Mouse (Mus musculus) heart, embryonic 15.5 days (tissue): Measurements from ENCODE around the gene Baz2b. TPM values are rescaled to one million over a fixed set of nuclear protein-coding genes. Genes with fewer than 3 reads are reported as not detected.

ENCODE experiments used
- ATAC-seq: fragments of 200-750 bp; cut with Nextera tagmentation; replicated peaks from 2 replicates; pipeline ENCODE4 v1.8.0; 2017; ENCODE audit warnings: low read depth, moderate TSS enrichment; ENCODE audit not compliant: insufficient number of reproducible peaks, insufficient read depth, low FRiP score
- H3K27ac ChIP-seq: fragments of 300-500 bp; sonication (generic); 2 replicates; pipeline ENCODE4 v1.5.1; 2015; ENCODE audit warnings: mild to moderate bottlenecking, inconsistent platforms
- H3K27me3 ChIP-seq: fragments of 300-500 bp; sonication (generic); 2 replicates; pipeline ENCODE4 v1.6.1; 2015; ENCODE audit warnings: inconsistent platforms
- H3K36me3 ChIP-seq: fragments of 300-500 bp; sonication (generic); 2 replicates; pipeline ENCODE4 v1.6.1; 2015; ENCODE audit warnings: mild to moderate bottlenecking, inconsistent platforms
- H3K4me1 ChIP-seq: fragments of 300-500 bp; sonication (generic); replicated peaks from 2 replicates; pipeline ENCODE4 v1.6.1; 2015; ENCODE audit warnings: inconsistent platforms
- H3K4me2 ChIP-seq: fragments of 300-500 bp; sonication (generic); 2 replicates; pipeline ENCODE4 v1.6.1; 2015; ENCODE audit warnings: inconsistent platforms, mild to moderate bottlenecking, moderate library complexity
- H3K4me3 ChIP-seq: fragments of 300-500 bp; sonication (generic); 2 replicates; pipeline ENCODE4 v1.5.1; 2015; ENCODE audit warnings: mild to moderate bottlenecking, inconsistent platforms
- H3K9ac ChIP-seq: fragments of 300-500 bp; sonication (generic); 2 replicates; pipeline ENCODE4 v1.6.1; 2015; ENCODE audit warnings: mild to moderate bottlenecking, inconsistent platforms
- H3K9me3 ChIP-seq: fragments of 300-500 bp; sonication (generic); replicated peaks from 2 replicates; pipeline ENCODE4 v1.6.1; 2016; ENCODE audit warnings: inconsistent platforms
- WGBS: fragments of 180-500 bp; shearing (Covaris S2); methylation state at CpG from one replicate; pipeline ENCODE4 v1.1.7; 2015; ENCODE audit warnings: mixed read lengths; 5-methylcytosine and 5-hydroxymethylcytosine counted together
- polyA plus RNA-seq: library from polyadenylated mRNA; unstranded; fragments of >200 nt; fragmentation: Nextera tagmentation; extraction: Ambion mirVana; gene quantifications from 2 replicates; pipeline ENCODE4 v1.2.1, GENCODE M21; 2015

Baz2b gene
- polyA plus RNA-seq, 1 experiment from 2014 or later, result 42.3 TPM

DNA sequence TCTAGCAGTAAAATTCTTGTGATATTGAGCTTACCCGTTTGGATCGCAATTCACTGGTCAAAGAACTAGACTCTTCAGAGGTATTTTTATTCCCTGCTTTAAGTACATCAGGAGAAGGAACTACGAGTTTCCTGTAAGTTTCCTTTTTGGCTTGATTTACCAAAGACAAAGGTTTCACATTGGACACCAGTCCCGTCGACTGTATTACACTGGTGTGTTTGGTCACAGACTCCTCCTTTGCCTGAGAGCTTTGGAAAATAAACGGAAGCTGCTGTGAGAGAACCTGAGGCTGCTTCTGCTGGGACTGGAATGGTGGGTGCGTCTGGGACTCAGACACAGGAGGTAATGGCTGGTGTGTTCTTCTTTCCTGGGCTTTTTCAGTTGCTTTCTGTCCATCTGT lies 241.0 kb downstream of the Baz2b start:
- Histone ChIP-seq H3K4me2 (no peak overlapping the region), H3K27ac (no peak overlapping the region), H3K9me3 (no peaks in the 10 kb centered on the region), H3K4me1 (peaks cover 14% of the 10 kb centered on the region), H3K27me3 (no peaks in the 10 kb centered on the region), H3K4me3 (no peak overlapping the region), H3K36me3 (peaks cover 16% of the 10 kb centered on the region), H3K9ac (no peak overlapping the region)
- no peak for ATAC-seq
- WGBS, result 83% methylated on average over 7 of the region's 7 CpGs

DNA sequence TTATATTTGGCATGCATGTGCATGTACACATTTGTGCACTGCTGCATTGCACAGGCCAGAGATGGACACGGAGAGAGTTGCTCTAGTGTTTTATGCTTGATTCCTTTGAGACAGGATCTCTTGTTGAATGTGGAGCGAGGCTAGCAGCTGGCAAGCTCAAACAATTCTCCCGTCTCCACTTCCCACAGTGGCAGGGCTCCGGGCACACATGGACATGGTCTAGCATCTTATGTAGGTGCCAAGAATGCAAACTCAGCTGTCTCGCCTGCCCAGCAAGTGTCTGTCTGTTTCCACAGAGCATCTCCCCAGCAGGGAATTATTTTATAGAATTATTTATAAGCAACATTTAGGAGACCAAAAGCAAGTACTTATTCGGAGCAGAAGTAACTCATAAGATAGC lies 243.2 kb downstream of the Baz2b start:
- Histone ChIP-seq H3K4me3 (no peak overlapping the region), H3K27me3 (no peaks in the 10 kb centered on the region), H3K36me3 (peaks cover 24% of the 10 kb centered on the region), H3K9me3 (no peaks in the 10 kb centered on the region), H3K4me1 (peaks cover 13% of the 10 kb centered on the region), H3K9ac (no peak overlapping the region), H3K4me2 (no peak overlapping the region), H3K27ac (no peak overlapping the region)
- ATAC-seq, result no peak
- WGBS, result 88% methylated on average over 6 of the region's 6 CpGs

DNA sequence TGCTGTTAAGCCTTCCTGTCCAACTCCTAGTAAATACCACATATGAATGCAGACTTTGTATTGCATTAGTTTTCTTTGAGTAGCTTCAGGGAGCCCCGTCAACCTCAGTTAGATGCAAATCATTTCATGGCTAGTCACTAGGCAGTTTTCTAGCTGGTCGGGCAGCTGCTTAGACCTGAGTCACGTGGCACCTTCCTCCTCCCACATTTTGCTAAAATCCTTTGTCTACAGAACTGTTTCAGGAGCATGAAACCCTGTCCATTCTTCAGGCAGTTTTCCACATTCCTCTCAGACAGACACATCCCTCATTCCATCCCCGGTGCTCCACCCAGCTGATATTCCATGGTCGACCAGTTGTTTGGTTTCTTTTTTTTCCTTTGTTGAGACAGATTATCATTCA lies 246.6 kb downstream of the Baz2b start:
- 47% methylated on average over 5 of the region's 5 CpGs for WGBS
- Histone ChIP-seq H3K4me3 (no peak overlapping the region), H3K4me1 (peaks cover 22% of the 10 kb centered on the region), H3K27ac (peak overlapping the region; percentile 28), H3K36me3 (peaks cover 22% of the 10 kb centered on the region), H3K27me3 (no peaks in the 10 kb centered on the region), H3K9ac (no peak overlapping the region), H3K9me3 (no peaks in the 10 kb centered on the region), H3K4me2 (no peak overlapping the region)
- ATAC-seq, result no peak

DNA sequence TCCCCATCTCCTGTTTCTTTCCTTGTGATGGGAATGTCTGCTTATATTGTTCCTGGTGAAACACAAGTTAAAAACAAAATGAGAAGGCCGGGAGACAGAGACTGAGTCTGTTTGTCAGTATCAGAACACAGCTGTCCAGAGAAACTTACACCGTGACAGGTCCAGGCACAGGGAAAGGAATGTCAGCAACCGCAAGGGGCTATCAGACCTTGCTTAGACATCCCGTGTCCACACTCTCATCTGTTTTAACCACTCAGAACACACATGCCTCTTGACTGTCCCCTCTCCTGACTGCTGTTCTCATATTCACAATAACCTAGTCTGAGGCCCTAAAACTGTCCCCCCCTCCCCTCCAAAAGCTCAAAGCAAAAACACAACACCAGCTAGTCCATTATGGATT lies 247.1 kb downstream of the Baz2b start:
- H3K36me3 ChIP-seq, result peaks cover 19% of the 10 kb centered on the region
- no peak overlapping the region for H3K4me3 ChIP-seq
- H3K27ac ChIP-seq, result peak overlapping the region; percentile 28
- ATAC-seq, result no peak
- no peak overlapping the region for H3K4me2 ChIP-seq
- H3K4me1 ChIP-seq, result peaks cover 24% of the 10 kb centered on the region
- H3K9ac ChIP-seq, result no peak overlapping the region
- no peaks in the 10 kb centered on the region for H3K27me3 ChIP-seq
- 34% methylated on average over 4 of the region's 4 CpGs for WGBS
- H3K9me3 ChIP-seq, result no peaks in the 10 kb centered on the region

DNA sequence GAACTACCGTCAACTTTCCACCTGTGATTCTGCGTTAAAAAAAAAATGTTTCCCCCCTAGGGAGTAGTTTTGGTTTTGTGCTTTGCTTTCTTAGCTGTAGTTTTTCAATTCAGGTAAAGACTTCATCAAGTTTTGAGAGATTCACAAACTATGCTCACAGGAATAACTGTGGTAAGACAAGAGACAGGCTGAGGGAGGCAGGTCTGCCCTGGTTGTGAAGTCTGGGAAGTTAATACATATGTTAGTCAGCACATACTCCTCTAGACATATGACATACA lies 249.2 kb downstream of the Baz2b start:
- no peak for ATAC-seq
- no peak overlapping the region for H3K4me2 ChIP-seq
- H3K4me3 ChIP-seq, result no peak overlapping the region
- H3K9me3 ChIP-seq, result no peaks in the 10 kb centered on the region
- peak overlapping the region; percentile 74; the same call in 1 of the 2 replicates for H3K27ac ChIP-seq
- 77% methylated on average over 2 of the region's 2 CpGs for WGBS
- H3K36me3 ChIP-seq, result peaks cover 24% of the 10 kb centered on the region
- H3K9ac ChIP-seq, result no peak overlapping the region
- H3K4me1 ChIP-seq, result peaks cover 24% of the 10 kb centered on the region
- no peaks in the 10 kb centered on the region for H3K27me3 ChIP-seq

DNA sequence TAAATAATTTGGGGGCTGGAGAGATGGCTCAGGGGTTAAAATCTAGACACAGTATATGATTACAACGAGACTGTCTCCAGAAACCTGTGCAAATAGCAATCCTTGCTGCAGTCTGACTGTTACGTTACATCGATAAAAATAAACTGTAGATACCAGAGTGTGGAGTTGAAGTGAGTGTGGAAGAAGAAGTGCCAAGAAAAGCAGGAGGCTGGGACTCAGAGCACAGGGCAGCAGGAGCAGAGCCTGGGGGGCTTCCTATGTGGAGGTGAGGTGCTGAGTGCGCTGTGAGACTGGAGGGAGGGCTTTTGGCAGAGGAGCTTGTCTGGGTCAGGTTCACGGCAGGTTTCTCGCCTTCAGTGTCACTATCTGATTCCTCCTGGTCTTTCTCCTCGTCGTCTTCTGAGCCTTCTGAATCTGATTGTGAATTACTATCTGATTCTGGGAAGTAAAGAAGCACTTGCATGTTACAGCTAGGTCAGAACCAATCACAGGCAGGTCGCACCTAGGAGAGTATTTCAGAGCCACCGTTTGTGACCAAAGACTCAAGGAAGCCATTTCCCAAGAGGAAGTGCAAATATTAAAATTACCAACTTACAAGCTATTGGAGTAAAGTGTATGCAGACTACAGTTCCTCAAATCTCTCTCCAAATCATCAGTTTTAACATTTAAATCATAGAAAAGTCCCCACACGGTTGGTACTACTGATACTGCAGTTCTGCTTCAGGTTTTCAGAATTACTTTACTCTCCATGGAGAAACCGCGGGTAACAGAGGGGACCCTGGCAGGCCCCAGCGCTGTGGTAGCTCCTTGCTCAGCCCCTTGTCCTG lies 249.8 kb downstream of the Baz2b start:
- no peak overlapping the region for H3K9ac ChIP-seq

DNA sequence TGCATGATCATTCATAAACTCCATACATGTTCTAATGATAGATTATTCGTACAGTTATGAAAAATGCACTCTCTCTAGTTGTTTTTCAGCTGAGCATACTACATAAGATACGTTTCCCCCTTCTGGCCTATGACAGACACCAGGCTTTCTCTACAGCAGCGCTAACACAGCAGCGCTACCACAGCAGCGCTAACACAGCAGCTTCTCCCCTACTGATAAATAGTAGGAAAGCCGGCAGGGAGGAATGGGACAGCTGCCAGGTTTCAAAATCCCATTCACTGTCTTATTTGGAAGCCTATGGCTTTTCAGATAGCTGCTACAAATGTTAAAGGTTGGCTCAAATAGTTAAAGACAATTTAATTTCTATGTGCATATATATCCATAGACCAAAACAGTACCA lies 251.1 kb downstream of the Baz2b start:
- H3K36me3 ChIP-seq, result peaks cover 24% of the 10 kb centered on the region
- peak; percentile 67; the same call in 1 of the 2 replicates for ATAC-seq

More for the DNA sequence above, 249.8 kb downstream of the Baz2b start:
- Histone ChIP-seq H3K4me1 (peaks cover 22% of the 10 kb centered on the region), H3K27ac (peak overlapping the region; percentile 74), H3K9me3 (no peaks in the 10 kb centered on the region), H3K36me3 (peaks cover 24% of the 10 kb centered on the region), H3K4me2 (0 out of 2 replicates have a peak overlapping the region, but pooled peaks have one; percentile 4), H3K27me3 (no peaks in the 10 kb centered on the region), H3K4me3 (no peak overlapping the region)
- ATAC-seq, result peak; percentile 74; the same call in 1 of the 2 replicates
- 56% methylated on average over 14 of the region's 14 CpGs for WGBS

DNA sequence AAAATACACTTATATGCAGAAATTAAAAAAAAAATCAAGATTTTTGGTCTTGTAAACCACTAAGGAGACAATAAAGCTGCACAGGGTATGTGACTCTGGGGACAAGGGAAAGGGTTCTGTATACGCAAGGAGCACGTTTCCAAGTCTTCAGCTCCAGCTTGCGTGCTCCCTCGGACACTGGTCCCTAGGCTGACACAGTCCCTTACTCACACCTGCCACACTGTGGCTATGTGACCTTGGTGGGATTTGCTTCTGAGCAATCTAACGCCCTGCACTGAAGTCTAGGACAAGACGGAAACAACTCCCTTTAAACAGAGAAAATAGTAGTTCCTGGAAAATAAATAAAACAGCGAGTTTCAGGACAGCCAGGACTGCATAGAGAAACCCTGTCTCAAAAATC lies 253.7 kb downstream of the Baz2b start:
- H3K4me1 ChIP-seq, result peaks cover 29% of the 10 kb centered on the region
- ATAC-seq, result no peak

More for the DNA sequence above, 251.1 kb downstream of the Baz2b start:
- Histone ChIP-seq H3K9me3 (no peaks in the 10 kb centered on the region), H3K4me2 (peak overlapping the region; percentile 33), H3K4me1 (peaks cover 29% of the 10 kb centered on the region), H3K27ac (peak overlapping the region; percentile 65), H3K27me3 (no peaks in the 10 kb centered on the region), H3K4me3 (no peak overlapping the region), H3K9ac (no peak overlapping the region)
- 11% methylated on average over 6 of the region's 6 CpGs for WGBS

DNA sequence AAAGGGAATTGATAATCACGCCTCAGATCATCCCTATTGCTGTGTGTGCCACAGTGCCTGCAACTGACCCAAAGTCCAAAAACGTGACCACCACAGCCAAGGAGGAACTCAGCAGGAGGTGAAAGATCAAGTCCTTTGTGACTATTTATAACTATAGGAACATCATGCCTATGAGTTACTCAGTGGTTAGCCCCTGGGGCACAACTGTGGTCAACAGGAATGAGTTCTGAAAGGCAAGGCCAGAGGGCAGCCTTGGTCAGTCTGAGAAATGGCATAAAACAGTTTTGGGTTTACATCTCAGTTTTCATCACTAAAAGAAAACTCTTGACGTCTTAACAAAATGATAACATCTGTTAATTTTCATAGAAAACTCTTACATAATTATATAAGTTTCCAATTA lies 254.8 kb downstream of the Baz2b start:
- Histone ChIP-seq H3K27ac (peak overlapping the region; percentile 28; the same call in 1 of the 2 replicates), H3K36me3 (peaks cover 13% of the 10 kb centered on the region)
- 55% methylated on average over 3 of the region's 3 CpGs for WGBS

More for the DNA sequence above, 253.7 kb downstream of the Baz2b start:
- H3K4me3 ChIP-seq, result no peak overlapping the region
- 75% methylated on average over 7 of the region's 7 CpGs for WGBS
- no peak overlapping the region for H3K9ac ChIP-seq
- no peak overlapping the region for H3K27ac ChIP-seq
- H3K4me2 ChIP-seq, result no peak overlapping the region
- H3K9me3 ChIP-seq, result no peaks in the 10 kb centered on the region
- no peaks in the 10 kb centered on the region for H3K27me3 ChIP-seq
- H3K36me3 ChIP-seq, result peaks cover 13% of the 10 kb centered on the region

DNA sequence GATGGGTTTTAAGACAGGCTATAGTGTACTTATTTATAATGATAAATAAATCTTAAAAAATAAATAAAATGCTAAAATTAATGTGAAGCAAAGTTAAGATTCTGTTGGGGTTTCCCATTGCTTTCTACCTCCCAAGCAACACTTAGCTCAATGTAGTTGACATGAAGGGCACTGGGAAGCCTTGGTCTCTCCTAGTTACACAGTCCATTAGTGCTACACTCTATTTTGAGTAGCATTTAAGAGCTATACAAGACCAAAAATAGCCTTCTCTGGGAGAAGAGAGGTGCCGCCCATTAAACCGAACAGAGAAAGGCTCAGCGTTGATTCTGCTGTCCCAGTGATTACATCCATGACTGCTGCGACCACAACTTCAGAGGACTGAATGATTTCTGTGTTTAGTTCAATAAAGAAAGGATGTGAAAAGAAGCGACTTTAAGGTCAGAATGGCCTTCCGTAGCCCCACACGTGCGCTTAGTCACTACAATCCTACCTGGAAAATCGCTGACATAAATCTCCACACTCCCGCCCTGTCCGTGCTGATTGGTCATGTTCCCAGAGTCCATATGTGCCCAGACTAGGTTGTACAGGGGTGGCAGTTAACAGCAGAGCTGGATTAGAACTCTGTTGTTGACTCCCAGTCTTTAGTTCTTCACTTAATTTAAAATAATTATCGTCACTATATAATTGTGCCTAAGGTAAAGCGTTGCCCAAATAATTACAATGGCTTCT lies 257.2 kb downstream of the Baz2b start:
- Histone ChIP-seq H3K27me3 (no peaks in the 10 kb centered on the region), H3K27ac (peak overlapping the region; percentile 87), H3K36me3 (peaks cover 19% of the 10 kb centered on the region), H3K4me1 (peaks cover 15% of the 10 kb centered on the region), H3K9ac (no peak overlapping the region), H3K4me3 (peak overlapping the region; percentile 24), H3K9me3 (no peaks in the 10 kb centered on the region), H3K4me2 (peak overlapping the region; percentile 36)
- ATAC-seq, result peak; percentile 76
- 61% methylated on average over 13 of the region's 13 CpGs for WGBS

More for the DNA sequence above, 254.8 kb downstream of the Baz2b start:
- ATAC-seq, result no peak
- no peak overlapping the region for H3K9ac ChIP-seq
- H3K27me3 ChIP-seq, result no peaks in the 10 kb centered on the region
- H3K4me2 ChIP-seq, result no peak overlapping the region
- no peaks in the 10 kb centered on the region for H3K9me3 ChIP-seq
- H3K4me1 ChIP-seq, result peaks cover 26% of the 10 kb centered on the region
- H3K4me3 ChIP-seq, result no peak overlapping the region

DNA sequence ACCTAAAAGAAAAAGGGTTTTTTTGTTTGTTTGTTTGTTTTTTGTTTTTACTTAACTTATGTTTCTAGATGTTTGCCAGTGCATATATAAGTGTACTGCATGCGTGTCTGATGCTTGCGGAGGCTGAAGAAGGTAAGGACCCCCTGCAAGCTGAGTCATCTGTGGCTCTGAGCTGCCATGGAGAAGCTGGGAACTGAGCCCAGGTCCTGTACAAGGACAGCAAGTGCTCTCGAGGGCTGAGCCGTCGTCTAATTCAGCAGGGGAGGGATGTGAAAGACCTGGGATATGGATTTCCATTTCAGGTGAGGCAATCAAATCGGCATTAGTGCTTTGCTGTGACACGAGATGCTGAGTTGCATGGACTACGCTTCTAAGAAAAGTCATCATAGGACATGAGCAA lies 257.9 kb downstream of the Baz2b start:
- H3K4me3 ChIP-seq, result no peak overlapping the region
- no peak overlapping the region for H3K9ac ChIP-seq
- 75% methylated on average over 8 of the region's 8 CpGs for WGBS
- peak overlapping the region; percentile 87 for H3K27ac ChIP-seq
- peaks cover 16% of the 10 kb centered on the region for H3K36me3 ChIP-seq
- peaks cover 15% of the 10 kb centered on the region for H3K4me1 ChIP-seq
- no peak for ATAC-seq
- no peaks in the 10 kb centered on the region for H3K9me3 ChIP-seq
- no peak overlapping the region for H3K4me2 ChIP-seq
- no peaks in the 10 kb centered on the region for H3K27me3 ChIP-seq
